Mouse (Mus musculus): ENCODE data around the gene Pla2g1b.

The Pla2g1b gene

GRCm38 (mm10) chr5:115447108-115447507, 19.0 kb upstream of the Pla2g1b start:
- DNase-seq = no peak

- no peak for DNase-seq
Measured at GRCm38 (mm10) chr5:115449247-115449646, 16.8 kb upstream of the Pla2g1b start.

DNA sequence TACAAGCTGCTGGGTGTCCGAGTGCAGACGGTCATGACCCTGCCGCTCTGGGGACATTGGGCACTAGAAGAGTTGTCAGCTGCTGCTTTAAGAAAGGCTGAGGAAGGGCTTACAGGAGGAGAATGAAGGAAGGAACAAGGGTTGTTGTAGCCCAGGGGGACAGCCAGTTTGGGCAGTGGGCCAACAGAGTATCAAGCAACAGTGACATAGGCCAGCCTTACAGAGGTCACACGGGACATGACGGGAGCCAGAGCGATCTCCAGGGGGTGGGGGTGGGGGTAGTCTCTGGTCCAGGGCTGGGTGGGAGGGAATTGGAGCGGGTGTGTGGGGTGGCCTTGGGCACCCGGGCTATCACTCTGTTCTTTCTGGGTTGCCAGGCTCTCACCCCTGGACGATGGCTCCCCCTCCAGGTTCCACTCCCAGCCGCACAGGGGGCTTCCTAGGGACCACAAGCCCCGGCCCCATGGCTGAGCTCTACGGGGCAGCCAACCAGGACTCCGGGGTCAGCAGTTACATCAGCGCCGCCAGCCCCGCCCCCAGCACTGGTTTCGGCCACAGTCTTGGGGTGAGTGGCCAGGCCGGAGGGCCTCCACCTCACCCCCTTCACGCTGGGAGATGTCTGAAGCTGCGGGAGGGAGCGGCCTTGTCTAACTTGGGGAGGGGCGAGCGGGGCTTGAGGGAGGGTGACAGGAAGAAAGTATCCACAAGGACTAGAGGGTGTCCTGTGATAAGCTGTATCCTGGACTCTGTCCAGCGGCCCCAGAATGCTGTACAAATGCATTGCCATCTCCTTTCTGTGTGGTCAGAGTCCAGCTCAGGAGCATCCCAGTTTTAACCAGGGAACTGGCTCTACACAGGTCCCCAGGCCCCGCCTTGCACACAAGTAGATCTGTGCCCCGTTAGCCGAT, 15.4 kb upstream of the Pla2g1b start:
- no peak for DNase-seq

- DNase-seq = no peak
Measured at GRCm38 (mm10) chr5:115454422-115455090, 11.5 kb upstream of the Pla2g1b start.

- DNase-seq = no peak
Measured at GRCm38 (mm10) chr5:115455838-115456237, 10.2 kb upstream of the Pla2g1b start.

DNA sequence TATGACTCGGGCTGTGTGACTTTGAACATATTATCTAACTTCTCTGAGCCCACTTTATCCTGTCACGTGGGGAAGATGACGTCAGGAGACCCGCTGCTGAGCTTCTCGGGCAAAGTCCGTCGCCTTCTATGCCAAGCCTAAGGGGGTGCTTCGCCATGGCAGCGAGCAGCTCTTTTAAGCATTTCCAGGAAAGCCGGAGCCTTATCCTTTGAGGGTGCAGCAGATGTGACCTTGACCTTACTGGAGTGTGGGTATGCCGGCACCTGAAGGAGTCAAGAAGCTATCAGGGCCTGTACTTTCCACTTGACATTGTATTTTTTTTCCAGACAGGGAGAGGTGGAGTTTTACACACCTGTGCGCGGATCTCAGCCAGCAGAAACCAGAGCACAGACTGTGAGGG, 7.1 kb upstream of the Pla2g1b start:
- no peak for DNase-seq

- DNase-seq = no peak
Measured at GRCm38 (mm10) chr5:115464408-115465115, 1.5 kb upstream of the Pla2g1b start.

GRCm38 (mm10) chr5:115469791-115470190, 3.7 kb downstream of the Pla2g1b start:
- peak; percentile 49 for DNase-seq

GRCm38 (mm10) chr5:115470766-115471531, 4.9 kb downstream of the Pla2g1b start:
- DNase-seq = peak; percentile 70

DNA sequence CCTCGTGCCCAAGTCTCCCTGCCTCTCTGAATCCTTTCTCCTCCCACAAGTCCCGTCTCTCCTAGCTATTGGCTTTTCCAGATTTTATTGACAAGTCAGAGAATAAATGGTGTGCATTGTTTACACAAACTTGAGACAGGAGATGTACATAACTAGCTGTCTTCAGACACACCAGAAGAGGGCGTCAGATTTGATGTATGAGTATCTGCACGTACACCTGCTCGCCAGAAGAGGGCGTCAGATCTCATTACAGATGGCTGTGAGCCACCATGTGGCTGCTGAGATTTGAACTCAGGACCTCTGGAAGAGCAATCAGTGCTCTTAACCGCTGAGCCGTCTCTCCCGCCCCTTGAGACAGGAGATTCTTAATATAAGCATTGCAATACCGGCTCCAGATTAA, 7.1 kb downstream of the Pla2g1b start:
- no peak for DNase-seq

- DNase-seq = no peak
Measured at GRCm38 (mm10) chr5:115474174-115474828, 8.2 kb downstream of the Pla2g1b start.

- peak; percentile 56 for DNase-seq
Measured at GRCm38 (mm10) chr5:115475337-115476106, 9.5 kb downstream of the Pla2g1b start.

DNA sequence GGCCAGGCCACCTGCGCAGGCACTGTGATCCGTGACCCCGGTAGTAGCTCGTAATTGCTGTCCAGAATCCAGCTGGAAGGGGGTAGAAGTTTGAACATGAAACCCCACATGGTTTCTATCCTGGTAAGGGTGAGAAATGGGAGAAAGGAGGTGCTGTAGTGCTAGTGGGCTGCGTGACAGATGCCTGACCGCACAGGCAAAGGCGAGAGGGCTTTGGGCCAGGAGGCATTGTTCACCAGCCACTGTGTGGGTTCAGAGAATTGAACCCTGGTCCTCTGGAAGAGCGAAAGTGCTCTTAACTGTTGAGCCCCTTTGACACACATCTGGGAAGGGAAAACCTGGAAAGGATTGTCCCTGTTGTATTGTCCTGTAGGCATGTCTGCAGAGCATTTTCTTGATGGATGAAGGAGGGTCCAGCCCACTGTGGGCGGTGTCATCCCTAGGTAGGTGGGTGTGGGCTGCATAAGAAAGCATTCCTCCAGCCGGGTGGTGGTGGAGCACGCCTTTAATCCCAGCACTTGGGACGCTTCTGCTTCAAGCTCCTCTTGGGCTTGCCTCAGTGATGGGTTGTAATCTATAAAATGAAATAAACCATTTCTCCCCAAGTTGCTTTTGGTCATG, 10.2 kb downstream of the Pla2g1b start:
- DNase-seq = no peak

DNA sequence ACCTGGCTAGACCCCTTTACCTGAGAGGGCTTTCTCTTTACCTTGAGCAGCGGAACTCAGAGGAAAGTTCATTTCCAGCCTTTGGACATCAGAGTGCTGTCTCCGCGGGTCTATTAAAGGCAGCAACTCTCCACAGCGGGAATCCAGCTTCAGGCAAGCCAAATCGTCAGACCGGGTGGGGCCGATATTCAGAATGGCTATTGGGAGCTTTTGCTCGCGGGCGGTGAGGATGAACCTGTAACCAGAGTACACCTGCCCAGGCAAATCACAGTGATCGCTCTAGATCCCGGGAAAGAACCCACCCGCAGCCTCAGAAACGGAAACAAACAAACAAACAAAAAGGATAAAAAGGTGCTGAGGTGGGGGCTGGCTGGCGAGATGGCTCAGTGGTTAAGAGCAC, 13.5 kb downstream of the Pla2g1b start:
- no peak for DNase-seq

DNA sequence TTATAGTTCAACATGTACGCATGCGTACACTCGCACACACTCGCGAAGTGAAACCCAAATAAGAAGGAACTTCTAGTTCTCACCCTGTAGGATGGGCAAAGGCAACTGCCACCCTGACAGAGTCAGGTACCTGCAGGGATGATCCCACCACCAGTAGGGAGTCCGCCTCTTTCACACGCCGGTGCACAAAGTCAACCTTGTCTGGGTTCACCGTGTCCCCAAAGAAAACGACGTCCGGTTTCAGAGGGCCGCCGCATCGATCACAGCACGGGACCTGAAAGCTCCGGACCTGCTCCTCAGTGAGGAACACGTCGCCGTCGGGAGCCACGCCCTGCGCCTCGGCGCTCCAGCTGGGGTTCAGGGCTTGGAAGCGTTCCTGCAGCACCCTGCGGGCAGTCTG, 14.0 kb downstream of the Pla2g1b start:
- no peak for DNase-seq

GRCm38 (mm10) chr5:115482390-115483265, 16.6 kb downstream of the Pla2g1b start:
- DNase-seq = no peak

DNA sequence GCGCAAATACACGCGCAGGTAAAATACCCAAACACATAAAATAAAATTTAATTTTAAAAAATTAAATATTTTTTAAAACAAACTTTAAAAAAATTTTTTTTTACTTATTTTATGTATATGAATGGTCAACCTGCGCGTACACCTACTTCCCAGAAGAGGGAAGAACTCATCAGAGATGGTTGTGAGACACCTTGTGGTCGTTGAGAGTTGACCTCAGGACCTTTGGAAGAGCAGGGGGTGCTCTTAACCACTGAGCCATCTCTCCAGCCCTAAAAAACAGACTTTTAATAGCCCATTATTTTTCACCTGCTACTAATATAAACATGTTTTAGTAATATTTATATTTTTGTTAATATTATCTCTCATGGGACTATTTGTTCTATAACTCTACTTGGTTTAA, 17.3 kb downstream of the Pla2g1b start:
- no peak for DNase-seq

DNA sequence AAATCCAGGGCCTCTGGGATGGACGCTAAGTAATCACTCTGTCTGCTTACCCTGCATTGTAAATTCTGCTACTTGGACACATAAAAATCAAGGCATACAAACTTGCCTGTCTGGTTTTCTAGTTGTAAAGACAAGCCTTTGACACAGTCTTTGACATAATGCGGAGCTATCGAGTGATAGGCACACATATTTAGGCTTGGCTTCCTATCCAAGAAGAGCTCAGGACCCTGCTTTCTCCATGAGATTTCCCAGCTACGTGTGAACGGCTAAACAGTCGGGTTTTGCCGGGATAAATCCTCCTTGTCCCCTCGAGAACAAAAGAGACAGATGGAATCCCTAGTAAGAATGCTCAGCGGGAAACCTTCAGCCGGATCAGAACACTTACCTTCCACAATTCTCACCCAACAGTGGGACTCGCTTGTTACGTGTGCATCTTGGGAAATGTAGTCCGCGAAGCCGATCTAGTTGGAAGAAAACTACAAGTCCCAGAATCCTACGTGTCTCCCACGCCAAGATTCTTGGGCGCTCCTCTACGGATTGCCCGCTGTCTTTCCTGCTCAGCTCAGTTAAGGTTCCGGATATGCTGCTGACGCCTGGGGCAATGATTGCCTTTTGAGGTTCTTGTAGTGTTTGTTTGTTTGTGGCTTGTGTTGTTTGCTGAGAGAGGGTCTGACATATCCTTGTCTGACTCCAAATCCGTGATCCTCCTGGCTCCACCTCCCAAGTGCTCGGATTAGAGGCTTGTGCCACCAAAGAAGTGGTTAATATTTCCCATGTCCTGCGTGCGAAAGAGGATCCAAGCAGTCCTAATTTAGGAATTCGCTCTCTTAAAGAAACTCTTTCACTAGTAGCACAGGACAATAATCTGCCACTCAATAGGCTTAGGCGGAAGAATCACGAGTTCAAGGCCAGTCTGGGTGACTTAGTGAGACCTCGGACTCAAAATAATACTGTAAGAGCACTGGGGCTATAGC, 18.2 kb downstream of the Pla2g1b start, which contains the start of gene Sirt4:
Gene Sirt4, minus strand, starts transcription at position 779 of the 974 bp plus-strand sequence.
- DNase-seq = peak; percentile 87

- DNase-seq = no peak
Measured at GRCm38 (mm10) chr5:115484996-115485395, 18.9 kb downstream of the Pla2g1b start.

All from kidney, adult 18-20 months (tissue).